Mouse (Mus musculus) kidney, postnatal 25 days (tissue): ENCODE measurements around the gene 2310022A10Rik.
"Not testable (repeated sequence)": the region's sequence is repeated elsewhere in the genome, so short reads cannot be mapped to it uniquely, and the experiment has no call there.

ENCODE experiments used
- DNase-seq, 2 experiments: peaks; one replicate each; pipeline ENCODE4 v3.0.0; 2021; ENCODE audit warnings: mixed read lengths in 2 of 2

Gene 2310022A10Rik

GRCm38 (mm10) chr7:27621028-27621427 lies 68.0 kb downstream of the 2310022A10Rik start:
- DNase-seq = no peak

DNA sequence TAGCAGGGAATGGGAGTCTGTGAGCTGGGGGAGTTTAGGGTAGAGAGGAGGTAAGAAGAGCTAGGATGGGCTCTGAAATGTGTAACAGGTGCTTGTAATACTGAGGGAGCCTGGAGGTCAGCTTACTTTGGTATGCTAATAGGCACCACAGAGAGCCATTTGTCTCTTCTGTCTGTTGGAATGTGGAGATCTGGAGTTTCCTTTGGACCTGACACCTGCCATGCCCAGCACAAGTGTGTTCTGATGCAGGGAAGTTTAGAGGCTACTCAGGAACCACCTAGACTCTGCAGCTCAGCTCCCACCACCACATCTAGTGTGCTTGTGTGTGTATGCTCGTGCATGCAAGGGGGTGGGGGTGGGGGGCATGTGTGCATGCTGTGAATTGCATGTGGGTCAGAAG lies 69.2 kb downstream of the 2310022A10Rik start:
- no peak for DNase-seq

GRCm38 (mm10) chr7:27624967-27625366 lies 71.9 kb downstream of the 2310022A10Rik start:
- DNase-seq = no peak

DNA sequence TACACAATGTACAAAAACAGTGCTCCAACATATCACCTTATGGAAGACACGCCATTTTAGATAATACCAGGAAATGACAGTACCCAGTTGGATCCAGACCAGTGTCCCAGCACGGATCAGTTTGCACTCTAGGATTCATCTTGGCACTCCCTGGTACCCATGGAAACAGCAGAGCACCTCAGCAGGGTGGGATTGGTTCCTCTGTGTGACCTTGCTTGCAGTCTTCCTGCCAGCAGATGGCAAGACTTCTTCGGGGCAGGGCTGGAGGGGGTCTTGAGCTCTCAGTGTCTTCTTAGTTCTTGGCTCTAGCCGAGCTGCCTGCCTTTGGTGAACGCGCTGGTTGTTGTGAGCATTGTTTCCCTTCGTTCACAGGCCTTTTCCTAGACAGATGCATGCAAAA lies 74.7 kb downstream of the 2310022A10Rik start:
- DNase-seq = no peak

- DNase-seq = no peak
These were observed 75.2 kb downstream of the 2310022A10Rik start for GRCm38 (mm10) chr7:27628190-27628589.

DNA sequence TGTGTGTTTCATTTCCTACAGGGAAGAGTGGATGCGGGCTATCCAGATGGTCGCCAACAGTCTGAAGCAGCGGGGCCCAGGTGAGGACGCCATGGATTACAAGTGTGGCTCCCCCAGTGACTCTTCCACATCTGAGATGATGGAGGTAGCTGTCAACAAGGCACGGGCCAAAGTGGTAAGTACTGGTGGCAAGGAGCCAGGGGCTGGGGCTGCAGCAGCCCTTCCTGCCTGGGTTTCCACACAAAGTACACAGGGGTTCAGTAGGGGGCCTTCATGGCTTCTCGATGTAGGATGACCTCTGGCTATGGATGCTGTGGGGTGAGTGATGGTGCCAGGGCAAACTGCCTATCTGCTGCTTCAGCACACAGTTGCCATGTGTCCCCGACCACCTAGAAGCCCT lies 75.8 kb downstream of the 2310022A10Rik start:
- DNase-seq = not testable (repeated sequence)

- DNase-seq = no peak
These were observed 78.4 kb downstream of the 2310022A10Rik start for GRCm38 (mm10) chr7:27631439-27631838.
